Mouse (Mus musculus): ENCODE data around the gene Adgrf1.

GRCm38 (mm10) chr17:43282828-43283227, 12.7 kb downstream of the Adgrf1 start:
- no peak for TF ChIP-seq CTCF (IDR thresholded peaks at IDR 0.05; ENCODE audit: low read depth, low read length)
- no peak for TF ChIP-seq POLR2A (IDR thresholded peaks at IDR 0.05; ENCODE audit: borderline replicate concordance, low read depth, low read length)
